Mouse (Mus musculus): ENCODE measurements around the gene Fmod.

Gene Fmod

DNA sequence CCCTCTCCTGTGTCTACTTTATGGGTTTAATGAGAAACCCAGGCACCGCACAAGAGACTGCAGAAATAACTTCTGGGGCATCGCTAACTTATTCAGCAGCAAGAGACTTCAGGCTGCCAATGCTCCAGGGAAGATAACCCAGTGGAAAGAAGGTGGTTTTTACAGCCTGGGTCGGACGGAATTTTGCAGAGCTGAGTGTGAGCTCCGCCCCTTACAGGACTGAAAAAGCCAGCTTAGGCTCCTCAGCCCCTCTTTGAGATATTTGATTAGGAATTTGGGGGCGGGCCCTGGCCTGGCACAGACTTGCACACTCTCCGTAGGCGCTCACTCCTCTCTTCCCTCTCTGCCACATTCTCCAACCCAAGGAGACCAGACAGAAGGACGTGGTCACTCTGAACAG lies at the start of gene Fmod:
TSS of gene Fmod (plus strand) at position 83 of the 400 bp plus-strand sequence.
- Histone ChIP-seq H3K36me3 (ENCODE audit: control insufficient read depth, insufficient read depth, low read length, poor library complexity, severe bottlenecking) (no peaks in the 10 kb centered on the region), H3K27me3 (ENCODE audit: control insufficient read depth, insufficient read depth, low read length, poor library complexity, severe bottlenecking) (no peaks in the 10 kb centered on the region)
- DNase-seq (ENCODE audit: low read depth, low spot score): no peak

DNA sequence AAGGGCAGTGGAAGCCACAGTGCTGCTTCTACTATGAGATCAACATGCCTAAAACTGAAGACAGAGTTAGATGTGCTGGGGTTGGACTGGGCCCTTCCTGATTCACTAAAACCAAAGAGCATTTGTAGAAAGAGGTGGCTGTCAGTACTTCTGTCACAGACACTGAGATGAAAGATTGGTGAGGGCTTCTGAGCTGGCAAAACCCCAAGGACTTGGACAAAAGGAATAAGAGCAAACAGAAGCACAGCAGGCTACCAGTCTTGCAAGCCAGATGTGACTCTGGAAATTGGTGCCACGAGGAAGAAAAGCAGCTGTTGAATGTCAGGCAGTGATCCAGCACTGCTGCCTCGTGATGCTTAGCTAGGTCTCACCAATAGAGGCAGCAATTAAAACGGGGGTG lies 48.2 kb upstream of the Fmod start:
- Histone ChIP-seq H3K27me3 (ENCODE audit: control insufficient read depth, insufficient read depth, low read length, poor library complexity, severe bottlenecking) (no peaks in the 10 kb centered on the region), H3K36me3 (ENCODE audit: control insufficient read depth, insufficient read depth, low read length, poor library complexity, severe bottlenecking) (no peaks in the 10 kb centered on the region)
- DNase-seq (ENCODE audit: low read depth, low spot score): no peak

DNA sequence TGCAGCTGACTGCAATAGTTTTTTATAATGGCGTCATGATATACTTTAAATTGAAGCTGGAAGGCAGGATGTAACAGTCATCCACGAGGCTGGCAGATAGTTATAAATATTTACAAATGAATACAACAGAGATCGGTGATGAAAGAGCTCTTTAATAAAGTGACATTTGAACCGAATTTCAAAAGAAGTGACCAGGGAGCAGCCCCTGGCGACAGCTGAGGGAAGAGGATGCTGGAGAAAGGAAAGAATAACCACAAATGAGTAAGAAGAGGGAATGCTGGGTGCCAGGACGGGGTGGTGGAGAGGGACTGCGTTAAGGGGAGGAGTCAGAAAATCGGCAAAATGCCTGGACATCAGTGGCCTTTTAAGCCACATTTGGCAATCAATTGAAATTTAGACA lies 45.8 kb upstream of the Fmod start:
- DNase-seq (ENCODE audit: low read depth, low spot score): no peak
- Histone ChIP-seq H3K27me3 (ENCODE audit: control insufficient read depth, insufficient read depth, low read length, poor library complexity, severe bottlenecking) (no peaks in the 10 kb centered on the region), H3K36me3 (ENCODE audit: control insufficient read depth, insufficient read depth, low read length, poor library complexity, severe bottlenecking) (no peaks in the 10 kb centered on the region)

DNA sequence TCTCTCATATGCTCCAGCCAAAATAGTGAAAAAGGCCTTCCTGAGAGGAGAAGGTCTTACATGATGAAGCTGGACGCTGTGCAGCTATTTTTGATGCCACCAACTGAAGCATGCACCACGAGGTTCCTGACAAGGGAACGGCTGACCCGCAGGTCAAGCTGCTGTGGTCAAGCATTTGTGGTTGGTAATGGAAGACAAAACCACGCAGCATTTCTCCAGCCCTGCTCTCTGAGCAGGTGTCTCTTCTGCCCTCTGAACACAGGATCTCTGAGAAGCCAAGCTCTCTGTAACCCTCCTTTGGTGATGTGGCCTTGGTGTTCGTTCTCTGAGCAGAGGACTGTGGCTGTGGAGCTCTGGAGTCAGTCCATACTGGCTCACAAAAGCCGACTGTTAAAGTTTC lies 31.6 kb upstream of the Fmod start:
- no peak for DNase-seq (ENCODE audit: low read depth, low spot score)
- H3K36me3 ChIP-seq (ENCODE audit: control insufficient read depth, insufficient read depth, low read length, poor library complexity, severe bottlenecking): no peaks in the 10 kb centered on the region
- no peaks in the 10 kb centered on the region for H3K27me3 ChIP-seq (ENCODE audit: control insufficient read depth, insufficient read depth, low read length, poor library complexity, severe bottlenecking)

DNA sequence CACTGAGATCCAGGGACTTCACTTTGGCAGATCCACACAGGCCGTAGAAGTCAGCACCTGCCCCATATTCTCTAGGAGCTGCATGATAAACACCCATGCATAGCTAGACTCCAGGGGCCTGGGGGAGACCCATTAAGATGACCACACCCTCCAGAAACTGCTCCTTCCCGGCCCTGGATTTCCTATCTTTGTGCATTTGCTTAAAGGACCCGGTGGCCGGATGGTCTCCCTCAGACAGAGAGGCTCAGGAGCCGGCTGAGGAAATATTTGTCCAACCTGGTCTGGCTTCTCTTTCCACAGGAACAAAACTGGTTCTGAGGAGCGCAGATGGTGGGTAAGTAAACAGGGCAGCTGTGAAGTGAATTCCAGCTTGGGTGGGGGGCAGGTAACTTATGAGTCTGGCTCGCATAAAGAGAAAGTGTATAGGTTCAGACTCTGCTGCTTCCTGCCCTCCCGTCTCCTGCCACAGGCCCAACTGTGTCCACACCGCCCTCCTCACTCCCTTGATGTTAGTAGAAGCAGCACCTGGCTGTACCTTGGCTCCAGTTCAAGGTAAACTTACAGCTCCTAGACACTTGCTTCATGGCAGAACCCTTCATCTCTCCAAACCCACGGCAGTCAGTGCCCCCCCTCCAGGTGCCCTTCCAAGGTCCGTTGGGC lies 30.8 kb upstream of the Fmod start:
- no peaks in the 10 kb centered on the region for H3K27me3 ChIP-seq (ENCODE audit: control insufficient read depth, insufficient read depth, low read length, poor library complexity, severe bottlenecking)
- no peaks in the 10 kb centered on the region for H3K36me3 ChIP-seq (ENCODE audit: control insufficient read depth, insufficient read depth, low read length, poor library complexity, severe bottlenecking)

DNA sequence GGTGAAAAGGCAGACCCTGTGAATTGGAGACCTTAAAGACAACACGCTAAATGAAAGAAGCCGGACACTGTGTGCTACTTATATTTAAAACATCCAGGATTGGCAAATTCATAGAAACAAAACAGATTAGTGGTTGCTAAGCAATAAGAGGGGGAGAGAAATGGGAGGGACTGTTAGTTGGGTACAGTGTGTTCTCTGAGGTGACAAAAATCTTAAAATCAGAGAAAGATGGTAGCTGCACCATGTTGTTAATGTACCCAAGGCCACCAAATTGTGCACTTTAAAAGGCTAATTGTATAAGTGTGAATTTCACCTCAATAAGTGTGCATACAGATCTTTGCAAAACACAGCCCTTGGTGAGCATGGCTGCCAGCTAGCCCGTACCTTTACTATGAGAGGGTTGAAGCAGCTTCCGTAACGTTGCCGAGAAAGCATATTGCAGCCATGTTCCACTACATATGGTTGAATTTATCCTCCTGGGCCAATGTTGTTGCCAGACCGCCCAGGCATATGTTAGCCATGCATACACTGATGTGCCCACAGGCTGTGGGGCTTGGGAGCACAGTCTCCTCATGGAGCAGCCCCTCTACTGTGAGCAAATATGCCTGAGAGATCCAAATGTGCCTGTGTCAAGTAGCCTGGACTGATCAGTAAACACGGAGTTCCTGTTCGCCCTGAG lies 12.6 kb upstream of the Fmod start:
- no peaks in the 10 kb centered on the region for H3K36me3 ChIP-seq (ENCODE audit: control insufficient read depth, insufficient read depth, low read length, poor library complexity, severe bottlenecking)
- no peak for DNase-seq (ENCODE audit: low read depth, low spot score)
- H3K27me3 ChIP-seq (ENCODE audit: control insufficient read depth, insufficient read depth, low read length, poor library complexity, severe bottlenecking): no peaks in the 10 kb centered on the region

More for the DNA sequence above, 30.8 kb upstream of the Fmod start:
- no peak for DNase-seq (ENCODE audit: low read depth, low spot score)

DNA sequence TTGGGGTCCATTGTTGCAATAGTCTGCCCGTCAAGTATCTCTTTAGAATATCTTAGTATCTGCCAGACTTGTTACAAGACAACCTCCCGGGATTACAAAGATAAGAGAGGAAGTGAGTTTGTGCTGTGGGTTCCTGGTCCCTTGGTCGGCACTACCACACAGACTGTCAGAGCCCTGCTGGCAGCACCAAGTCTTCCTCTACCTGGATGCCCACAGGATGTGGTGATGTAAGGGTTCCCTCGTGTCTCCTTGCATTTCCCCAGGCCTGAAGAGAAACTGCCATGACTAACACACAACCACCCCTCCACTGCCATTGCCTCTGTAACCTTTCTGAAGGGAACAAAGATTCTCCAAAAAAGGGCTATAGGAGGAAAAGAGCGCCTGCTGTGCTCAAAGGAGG lies 11.1 kb upstream of the Fmod start:
- H3K36me3 ChIP-seq (ENCODE audit: control insufficient read depth, insufficient read depth, low read length, poor library complexity, severe bottlenecking): no peaks in the 10 kb centered on the region
- DNase-seq (ENCODE audit: low read depth, low spot score): no peak
- no peaks in the 10 kb centered on the region for H3K27me3 ChIP-seq (ENCODE audit: control insufficient read depth, insufficient read depth, low read length, poor library complexity, severe bottlenecking)

DNA sequence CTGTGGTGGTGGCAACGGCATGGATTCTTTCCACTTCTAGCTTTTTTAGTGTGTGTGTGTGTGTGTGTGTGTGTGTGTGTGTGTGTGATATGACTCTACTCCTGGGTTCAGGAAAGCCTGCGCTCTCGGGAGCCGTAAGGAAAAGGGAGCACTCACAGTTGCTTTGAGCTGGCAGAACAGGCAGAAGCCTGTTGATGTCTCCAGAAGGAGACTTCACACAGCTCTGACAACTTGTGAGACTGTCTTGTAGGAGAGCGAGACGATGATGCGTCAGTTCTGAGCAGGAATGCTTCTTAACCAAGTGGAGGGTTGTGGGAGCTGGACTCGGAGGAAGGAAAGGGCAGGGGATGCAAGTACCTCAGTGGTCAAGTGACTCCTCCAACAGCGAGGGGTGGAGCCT lies 10.3 kb upstream of the Fmod start:
- no peak for DNase-seq (ENCODE audit: low read depth, low spot score)
- no peaks in the 10 kb centered on the region for H3K36me3 ChIP-seq (ENCODE audit: control insufficient read depth, insufficient read depth, low read length, poor library complexity, severe bottlenecking)
- no peaks in the 10 kb centered on the region for H3K27me3 ChIP-seq (ENCODE audit: control insufficient read depth, insufficient read depth, low read length, poor library complexity, severe bottlenecking)

DNA sequence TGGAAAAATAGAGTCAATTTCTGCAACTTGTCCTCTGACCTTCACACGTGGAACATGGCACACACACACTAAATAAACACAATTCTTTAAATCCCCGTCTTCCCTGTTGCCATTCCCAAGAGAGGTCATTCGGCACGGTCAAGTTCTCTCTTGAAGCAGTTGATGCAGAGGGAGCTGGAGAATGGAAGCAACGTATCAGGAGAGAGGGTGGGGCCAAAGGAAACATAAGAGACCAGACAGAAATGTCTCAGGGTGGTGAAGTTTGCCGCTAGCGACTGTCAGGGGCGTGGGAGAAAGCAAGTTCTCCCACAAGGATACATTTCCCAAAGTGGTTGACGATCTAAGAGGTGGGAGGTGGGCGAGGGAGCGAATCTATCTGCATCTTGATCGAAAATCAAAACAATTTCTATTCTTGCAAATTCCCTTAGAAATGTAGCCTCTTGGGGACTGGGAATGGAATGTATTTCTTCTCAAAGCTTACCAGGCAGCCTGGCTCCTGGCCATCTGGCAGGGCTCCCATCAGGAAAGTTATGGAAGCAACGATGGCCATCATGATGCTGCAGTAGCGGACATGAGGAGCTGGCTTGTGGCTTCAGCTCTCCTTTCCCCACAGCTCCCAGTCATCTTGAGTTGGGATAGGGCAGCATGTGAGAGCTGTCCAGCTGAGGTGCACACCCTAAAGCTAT lies 8.8 kb upstream of the Fmod start:
- no peak for DNase-seq (ENCODE audit: low read depth, low spot score)
- no peaks in the 10 kb centered on the region for H3K27me3 ChIP-seq (ENCODE audit: control insufficient read depth, insufficient read depth, low read length, poor library complexity, severe bottlenecking)
- no peaks in the 10 kb centered on the region for H3K36me3 ChIP-seq (ENCODE audit: control insufficient read depth, insufficient read depth, low read length, poor library complexity, severe bottlenecking)

DNA sequence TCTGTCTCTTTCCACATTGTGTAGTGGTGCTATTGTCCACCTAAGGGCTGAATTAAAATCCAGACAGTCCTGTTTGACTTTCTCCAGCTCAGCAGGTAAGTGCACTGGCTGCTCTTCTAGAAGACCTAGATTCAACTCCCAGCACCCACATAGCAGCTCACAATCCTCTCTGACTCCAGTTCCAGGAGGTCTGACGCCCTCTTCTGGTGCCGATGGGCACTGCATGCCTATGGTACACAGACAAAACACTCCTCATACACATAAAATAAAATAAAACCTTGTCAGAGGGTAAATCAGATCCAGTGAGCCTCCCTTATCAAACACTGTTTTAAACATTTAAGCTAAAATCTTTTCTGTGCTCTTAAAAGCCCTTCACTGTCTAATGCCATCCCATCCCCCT lies 562 bp upstream of the Fmod start:
- no peaks in the 10 kb centered on the region for H3K27me3 ChIP-seq (ENCODE audit: control insufficient read depth, insufficient read depth, low read length, poor library complexity, severe bottlenecking)
- no peaks in the 10 kb centered on the region for H3K36me3 ChIP-seq (ENCODE audit: control insufficient read depth, insufficient read depth, low read length, poor library complexity, severe bottlenecking)
- DNase-seq (ENCODE audit: low read depth, low spot score): no peak

DNA sequence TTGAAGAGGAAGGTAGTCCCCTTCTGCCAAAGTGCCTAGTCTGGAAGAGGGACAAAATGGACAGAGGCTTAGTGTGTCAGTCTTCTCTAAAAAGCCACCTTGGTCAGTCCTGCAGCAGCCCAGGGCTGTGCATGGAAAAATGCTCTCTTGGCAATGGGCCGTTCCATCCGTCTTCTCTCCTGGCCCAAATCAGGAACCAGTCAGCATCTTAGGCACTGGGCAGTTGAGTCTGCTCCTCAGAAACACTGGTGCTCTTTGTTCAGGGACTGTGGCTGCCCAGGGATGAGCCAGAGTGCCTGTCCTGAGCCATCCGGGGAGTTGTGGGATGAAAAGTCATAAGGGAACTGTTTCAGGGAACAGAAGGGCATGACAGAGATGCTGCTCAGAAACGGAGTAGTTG lies 1.3 kb downstream of the Fmod start:
- H3K36me3 ChIP-seq (ENCODE audit: control insufficient read depth, insufficient read depth, low read length, poor library complexity, severe bottlenecking): no peaks in the 10 kb centered on the region
- no peaks in the 10 kb centered on the region for H3K27me3 ChIP-seq (ENCODE audit: control insufficient read depth, insufficient read depth, low read length, poor library complexity, severe bottlenecking)
- no peak for DNase-seq (ENCODE audit: low read depth, low spot score)

DNA sequence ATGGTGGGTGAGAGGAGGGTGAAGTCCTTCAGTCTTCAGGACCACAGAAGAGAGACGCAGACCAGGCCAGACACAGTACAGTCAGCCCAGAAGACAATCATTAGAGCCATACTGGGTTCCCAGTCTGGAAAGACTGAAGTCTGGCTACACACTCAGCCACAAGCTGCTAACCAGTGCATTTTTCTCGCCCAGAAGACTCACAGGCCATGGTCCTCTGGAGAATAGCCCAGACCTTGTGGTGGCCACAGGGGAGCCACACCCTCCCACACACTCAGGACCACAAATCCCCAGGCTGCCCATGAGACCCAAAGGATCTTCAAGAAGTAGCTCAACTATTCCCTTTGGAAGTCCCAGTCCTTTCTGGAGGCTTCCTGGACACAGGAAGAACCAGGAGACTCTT lies 2.3 kb downstream of the Fmod start:
- DNase-seq (ENCODE audit: low read depth, low spot score): no peak
- H3K36me3 ChIP-seq (ENCODE audit: control insufficient read depth, insufficient read depth, low read length, poor library complexity, severe bottlenecking): no peaks in the 10 kb centered on the region
- no peaks in the 10 kb centered on the region for H3K27me3 ChIP-seq (ENCODE audit: control insufficient read depth, insufficient read depth, low read length, poor library complexity, severe bottlenecking)

DNA sequence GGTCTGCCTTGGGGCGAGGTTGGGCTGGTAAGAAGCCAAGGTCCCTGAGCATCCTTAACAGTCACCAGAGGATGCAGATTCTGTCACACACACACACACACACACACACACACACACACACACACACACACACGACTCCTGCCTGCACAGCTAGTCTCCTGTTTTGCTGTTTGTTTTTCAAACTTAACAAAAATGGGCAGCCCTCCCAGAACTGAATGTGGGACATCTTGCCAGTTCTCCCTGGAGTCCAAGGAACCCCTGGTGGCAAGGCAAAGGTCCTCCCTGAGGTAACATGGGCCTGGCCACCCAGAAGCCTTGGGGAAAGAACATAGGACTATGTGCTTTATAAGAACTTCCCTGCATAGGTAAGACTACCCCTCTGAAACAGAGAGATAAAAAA lies 4.8 kb downstream of the Fmod start:
- no peak for DNase-seq (ENCODE audit: low read depth, low spot score)
- peaks cover 4% of the 10 kb centered on the region; the same call in 1 of the 2 replicates for H3K27me3 ChIP-seq (ENCODE audit: control insufficient read depth, insufficient read depth, low read length, poor library complexity, severe bottlenecking)
- H3K36me3 ChIP-seq (ENCODE audit: control insufficient read depth, insufficient read depth, low read length, poor library complexity, severe bottlenecking): no peaks in the 10 kb centered on the region

DNA sequence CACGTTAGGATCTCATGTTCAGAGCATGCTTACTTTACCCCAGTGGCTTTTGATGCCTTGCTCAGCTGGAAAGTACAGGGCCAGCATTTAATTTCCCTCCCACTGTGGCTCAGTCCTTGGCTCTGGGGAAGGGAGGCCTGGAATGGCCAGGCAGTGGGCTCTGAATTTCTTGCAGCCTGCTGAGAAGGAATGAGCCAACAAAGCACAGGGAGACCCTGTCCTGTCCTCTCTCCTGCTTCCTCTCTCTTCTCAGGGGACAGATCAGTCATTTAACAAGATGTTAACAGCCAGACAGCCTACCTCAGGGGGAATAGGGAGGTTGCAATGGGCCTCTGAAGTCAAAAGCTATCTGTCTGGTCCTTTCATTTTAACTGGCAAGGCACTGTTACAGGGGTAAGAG lies 5.3 kb downstream of the Fmod start:
- no peak for DNase-seq (ENCODE audit: low read depth, low spot score)
- Histone ChIP-seq H3K27me3 (ENCODE audit: control insufficient read depth, insufficient read depth, low read length, poor library complexity, severe bottlenecking) (peaks cover 4% of the 10 kb centered on the region; the same call in 1 of the 2 replicates), H3K36me3 (ENCODE audit: control insufficient read depth, insufficient read depth, low read length, poor library complexity, severe bottlenecking) (no peaks in the 10 kb centered on the region)

DNA sequence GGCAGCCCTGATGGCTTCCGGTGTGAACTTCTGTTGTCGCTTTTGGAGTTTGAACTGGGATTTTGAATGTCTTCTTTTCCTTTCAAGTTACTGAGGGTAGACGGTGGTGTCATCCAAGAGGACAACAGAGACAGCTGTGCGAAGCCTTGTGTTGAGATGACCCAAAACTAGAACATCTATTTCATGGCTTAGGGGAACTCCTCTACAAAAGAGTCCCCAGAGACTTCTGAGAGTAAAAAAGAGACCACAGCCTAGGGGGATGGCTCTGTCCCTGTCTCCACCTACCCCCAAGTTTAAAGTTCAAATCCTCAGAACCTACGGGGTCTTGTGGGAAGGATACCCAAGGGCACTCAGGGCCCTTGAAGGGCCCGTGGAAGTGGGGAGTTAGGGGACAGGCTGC lies 7.8 kb downstream of the Fmod start:
- H3K36me3 ChIP-seq (ENCODE audit: control insufficient read depth, insufficient read depth, low read length, poor library complexity, severe bottlenecking): no peaks in the 10 kb centered on the region
- H3K27me3 ChIP-seq (ENCODE audit: control insufficient read depth, insufficient read depth, low read length, poor library complexity, severe bottlenecking): peaks cover 4% of the 10 kb centered on the region; the same call in 1 of the 2 replicates
- DNase-seq (ENCODE audit: low read depth, low spot score): no peak

All from splenic B cell, adult 2 months (primary cell).